Mouse (Mus musculus) spleen, adult 2 months (tissue): ENCODE results near the gene Ess2. TPM values are rescaled to one million over a fixed set of nuclear protein-coding genes. Genes with fewer than 3 reads are reported as not detected.

Experiments
- DNase-seq, 2 experiments: peaks; one replicate each; pipeline versions ENCODE4 v3.0.0 to v3.0.0-alpha.2; 2012 to 2021; ENCODE audit warnings: low spot score in 2 of 2, low read depth in 1 of 2
- H3K27ac ChIP-seq: fragments of 200-500 bp; 2 replicates; pipeline ENCODE4 v1.5.1; 2012; ENCODE audit warnings: low read length, inconsistent platforms; ENCODE audit not compliant: insufficient read depth
- H3K27me3 ChIP-seq: fragments of 200-500 bp; 2 replicates; pipeline ENCODE4 v1.6.1; 2012; ENCODE audit warnings: mild to moderate bottlenecking, moderate library complexity, low read length, inconsistent platforms; ENCODE audit not compliant: control insufficient read depth, insufficient read depth
- H3K36me3 ChIP-seq: fragments of 200-500 bp; 2 replicates; pipeline ENCODE4 v1.6.1; 2012; ENCODE audit warnings: mild to moderate bottlenecking, low read length, inconsistent platforms; ENCODE audit not compliant: control insufficient read depth, insufficient read depth
- H3K4me1 ChIP-seq: fragments of 200-500 bp; 2 replicates; pipeline ENCODE4 v1.6.1; 2011; ENCODE audit warnings: inconsistent platforms; ENCODE audit not compliant: control insufficient read depth, insufficient read depth, insufficient read length
- H3K4me3 ChIP-seq: fragments of 200-500 bp; 2 replicates; pipeline ENCODE4 v1.5.1; 2011; ENCODE audit warnings: mild to moderate bottlenecking, inconsistent platforms; ENCODE audit not compliant: insufficient read depth, insufficient read length; ENCODE audit errors: extremely low read depth
- CTCF ChIP-seq: fragments of 200-500 bp; IDR thresholded peaks from 2 replicates; pipeline ENCODE4 v1.5.1; 2011; ENCODE audit warnings: mild to moderate bottlenecking, inconsistent platforms; ENCODE audit not compliant: insufficient read depth, insufficient read length, insufficient replicate concordance; ENCODE audit errors: extremely low read depth
- POLR2A ChIP-seq: fragments of 200-500 bp; IDR thresholded peaks from 2 replicates; pipeline ENCODE4 v1.6.1; 2011; ENCODE audit warnings: low read depth, low read length, inconsistent platforms
- WGBS: fragments of 180-500 bp; shearing (Covaris S2); methylation state at CpG from one replicate; pipeline ENCODE4 v1.1.7; 2018; 5-methylcytosine and 5-hydroxymethylcytosine counted together
- polyA plus RNA-seq: library from polyadenylated mRNA; depleted of rRNA; stranded (reverse); fragments of >200 nt; gene quantifications from 2 replicates; pipeline ENCODE4 v1.2.3, GENCODE M21; 2012

The Ess2 gene
- polyA plus RNA-seq, 1 experiment, result 19.3 TPM

GRCm38 (mm10) chr16:17939255-17939751 is 28.2 kb upstream of the Ess2 start:
- DNase-seq, result no peak
- Histone ChIP-seq H3K4me3 (no peak overlapping the region), H3K36me3 (no peaks in the 10 kb centered on the region), H3K27ac (no peak overlapping the region), H3K27me3 (no peaks in the 10 kb centered on the region), H3K4me1 (peaks cover 2% of the 10 kb centered on the region; the same call in 1 of the 2 replicates)
- TF ChIP-seq CTCF (no peak), POLR2A (no peak)
- WGBS, result 36% methylated on average over 9 of the region's 9 CpGs

- H3K36me3 ChIP-seq, result no peaks in the 10 kb centered on the region
- peak; percentile 90 for TF ChIP-seq CTCF
- TF ChIP-seq POLR2A, result no peak
- no peak overlapping the region for H3K27ac ChIP-seq
- H3K4me1 ChIP-seq, result peaks cover 2% of the 10 kb centered on the region; the same call in 1 of the 2 replicates
- H3K27me3 ChIP-seq, result no peaks in the 10 kb centered on the region
- no peak overlapping the region for H3K4me3 ChIP-seq
- peak in 1 of 2 experiments; percentile 72 for DNase-seq
- WGBS, result 8% methylated on average over 7 of the region's 7 CpGs
Observed at GRCm38 (mm10) chr16:17938821-17939220, 27.7 kb upstream of the Ess2 start.

- Histone ChIP-seq H3K27me3 (no peaks in the 10 kb centered on the region), H3K4me1 (peaks cover 2% of the 10 kb centered on the region; the same call in 1 of the 2 replicates), H3K4me3 (no peak overlapping the region), H3K36me3 (no peaks in the 10 kb centered on the region), H3K27ac (no peak overlapping the region)
- TF ChIP-seq CTCF (no peak), POLR2A (no peak)
- 49% methylated on average over 7 of the region's 7 CpGs for WGBS
- no peak for DNase-seq
Observed at GRCm38 (mm10) chr16:17938187-17938586, 27.0 kb upstream of the Ess2 start.

- TF ChIP-seq POLR2A, result no peak
- TF ChIP-seq CTCF, result no peak
- no peaks in the 10 kb centered on the region for H3K27me3 ChIP-seq
- no peak for DNase-seq
- no peaks in the 10 kb centered on the region for H3K36me3 ChIP-seq
- 83% methylated on average over 10 of the region's 10 CpGs for WGBS
- no peak overlapping the region for H3K27ac ChIP-seq
- peaks cover 2% of the 10 kb centered on the region; the same call in 1 of the 2 replicates for H3K4me1 ChIP-seq
- H3K4me3 ChIP-seq, result no peak overlapping the region
Observed at GRCm38 (mm10) chr16:17936776-17937175, 25.6 kb upstream of the Ess2 start.

- Histone ChIP-seq H3K4me1 (peaks cover 2% of the 10 kb centered on the region; the same call in 1 of the 2 replicates), H3K27ac (no peak overlapping the region), H3K4me3 (no peak overlapping the region), H3K36me3 (no peaks in the 10 kb centered on the region), H3K27me3 (no peaks in the 10 kb centered on the region)
- TF ChIP-seq CTCF (no peak), POLR2A (no peak)
- WGBS, result 20% methylated on average over 3 of the region's 3 CpGs
- DNase-seq, result no peak
Observed at GRCm38 (mm10) chr16:17934445-17934910, 23.3 kb upstream of the Ess2 start.

GRCm38 (mm10) chr16:17933594-17934444 is 22.7 kb upstream of the Ess2 start:
- no peak for TF ChIP-seq POLR2A
- TF ChIP-seq CTCF, result no peak
- Histone ChIP-seq H3K36me3 (no peaks in the 10 kb centered on the region), H3K27ac (no peak overlapping the region), H3K4me1 (peaks cover 2% of the 10 kb centered on the region; the same call in 1 of the 2 replicates), H3K4me3 (no peak overlapping the region), H3K27me3 (no peaks in the 10 kb centered on the region)
- DNase-seq, result no peak
- WGBS, result 78% methylated on average over 9 of the region's 9 CpGs

GRCm38 (mm10) chr16:17931906-17932460 is 20.8 kb upstream of the Ess2 start:
- no peaks in the 10 kb centered on the region for H3K36me3 ChIP-seq
- H3K4me3 ChIP-seq, result no peak overlapping the region
- no peak for DNase-seq
- H3K27ac ChIP-seq, result no peak overlapping the region
- H3K27me3 ChIP-seq, result no peaks in the 10 kb centered on the region
- TF ChIP-seq POLR2A (no peak), CTCF (no peak)
- peaks cover 2% of the 10 kb centered on the region for H3K4me1 ChIP-seq
- WGBS, result 90% methylated on average over 5 of the region's 5 CpGs
